Mouse (Mus musculus): ENCODE measurements around the gene Vipr1. TPM values are rescaled to one million over a fixed set of nuclear protein-coding genes. Genes with fewer than 3 reads are reported as not detected.

Vipr1 gene
- total and polyA plus RNA-seq, 3 experiments: 0.08 to 0.11 TPM; not detected in 1

DNA sequence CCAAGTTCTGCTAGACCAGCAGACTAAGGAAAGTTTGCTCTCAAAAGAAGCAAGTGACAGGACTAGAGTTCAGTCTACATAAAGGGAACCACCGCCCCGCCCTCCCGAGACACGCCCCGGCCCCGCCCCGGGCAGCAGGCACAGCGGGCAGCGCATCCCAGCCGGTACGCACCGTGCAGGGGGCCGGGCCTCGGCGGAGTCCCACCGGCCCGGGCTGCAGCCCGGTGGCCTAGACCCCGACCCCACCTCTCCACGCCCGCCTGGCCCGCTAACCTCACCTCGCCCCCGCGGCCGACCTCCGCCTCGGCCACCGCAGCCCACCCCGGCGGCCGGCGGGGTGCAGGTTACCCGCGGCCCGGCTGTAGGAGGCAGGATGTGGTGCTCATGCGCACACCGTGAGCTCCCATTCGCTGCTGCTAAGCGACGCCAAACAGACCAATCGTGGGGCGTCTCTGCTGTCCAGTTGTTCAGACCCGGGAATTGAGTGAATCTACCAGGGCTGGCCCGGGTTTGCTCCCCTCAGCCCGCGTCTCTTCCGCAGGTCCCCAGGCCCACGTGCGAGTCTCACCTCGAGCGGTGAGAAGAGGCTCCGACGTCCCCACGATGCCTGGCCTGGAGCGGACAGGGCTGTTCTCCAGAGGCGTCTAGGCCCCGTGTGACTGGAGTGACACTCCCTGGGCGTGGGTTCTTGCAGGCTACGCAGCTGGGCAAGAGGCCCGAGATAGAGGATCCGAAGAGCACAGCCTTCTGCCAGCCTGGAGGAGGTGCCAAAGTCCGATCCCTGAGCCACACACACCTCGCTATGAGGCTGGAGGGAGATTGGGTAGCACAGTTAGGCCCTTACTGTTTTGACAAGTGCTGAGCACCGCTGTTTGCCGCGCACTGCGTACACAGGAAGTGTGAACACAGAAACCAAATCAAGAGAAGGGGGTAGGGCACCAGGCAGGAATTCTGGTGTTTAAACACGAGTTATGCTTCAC, 62.4 kb downstream of the Vipr1 start, which contains the start of gene Sec22c:
Gene Sec22c, minus strand, starts transcription at position 845 of the 980 bp plus-strand sequence.
- no peaks in the 10 kb centered on the region for H3K27me3 ChIP-seq (replicated peaks)
- in situ Hi-C loops (cut with MboI; ENCODE audit: low pct_ligation_motif_present, low pct_unique_long_range_greater_than_20kb, low sequenced_read_pairs) (no loop called here), dilution Hi-C loops (cut with MboI; ENCODE audit: extremely low pct_ligation_motif_present, extremely low pct_unique_long_range_greater_than_20kb, low sequenced_read_pairs) (no loop called here)
- peak within 1 kb of the TSS; percentile 58 for H3K4me2 ChIP-seq (ENCODE audit: insufficient read depth, low read depth, poor library complexity, severe bottlenecking)
- peaks cover 9 to 26% of the 10 kb centered on the region in 2 experiments for H3K4me1 ChIP-seq (ENCODE audit: control insufficient read depth in 1 of 2, insufficient read depth in 2 of 2)
- no peaks in the 10 kb centered on the region for H3K79me2 ChIP-seq (replicated peaks; ENCODE audit: control insufficient read depth, extremely low read depth, insufficient read depth, poor library complexity, severe bottlenecking)
- peak within 1 kb of the TSS; percentile 49 for H3K27ac ChIP-seq (ENCODE audit: insufficient read depth, low read depth)
- peak within 1 kb of the TSS; percentile 15; the same call in 1 of the 2 replicates for H3K9ac ChIP-seq (ENCODE audit: insufficient read depth, low read depth)
- H3K4me3 ChIP-seq (replicated peaks in 1 of 3; ENCODE audit: low read depth in 2 of 3, low read length in 2 of 3, poor library complexity in 1 of 3): peak within 1 kb of the TSS; percentile 64 to 75 (median 73)
- TF ChIP-seq IRF4 (IDR thresholded peaks at IDR 0.05; ENCODE audit: low read depth, low read length): no peak
- TF ChIP-seq MAZ (IDR thresholded peaks at IDR 0.05; ENCODE audit: low read depth, low read length): no peak; the same call in 1 of the 2 replicates
- TF ChIP-seq MEF2A (IDR thresholded peaks at IDR 0.05; ENCODE audit: borderline replicate concordance, low read depth, low read length): 0 out of 2 replicates have a peak, but pooled peaks have one; percentile 9
- 0 out of 2 replicates have a peak, but pooled peaks have one; percentile 51 for TF ChIP-seq NELFE (IDR thresholded peaks at IDR 0.05; ENCODE audit: low read depth, low read length)
- peak; percentile 62; the same call in 1 of the 2 replicates for TF ChIP-seq MAX (IDR thresholded peaks at IDR 0.05; ENCODE audit: low read length)
- no peak for TF ChIP-seq E2F4 (IDR thresholded peaks at IDR 0.05; ENCODE audit: insufficient replicate concordance, low read depth, low read length)
- TF ChIP-seq HCFC1 (IDR thresholded peaks at IDR 0.05; ENCODE audit: low read depth, low read length): peak; percentile 24
- no peak for TF ChIP-seq RAD21 (IDR thresholded peaks at IDR 0.05; ENCODE audit: low read depth, low read length)
- TF ChIP-seq POLR2A (IDR thresholded peaks at IDR 0.05; ENCODE audit: low read depth, low read length): peak; percentile 65
- peak; percentile 90 for TF ChIP-seq SIN3A (IDR thresholded peaks at IDR 0.05; ENCODE audit: low read length)
- TF ChIP-seq ZKSCAN1 (IDR thresholded peaks at IDR 0.05; ENCODE audit: borderline replicate concordance, low read depth, low read length): no peak
- peak; percentile 64 for TF ChIP-seq ELF1 (IDR thresholded peaks at IDR 0.05; ENCODE audit: low read depth, low read length)
- no peak for TF ChIP-seq SMC3 (IDR thresholded peaks at IDR 0.05; ENCODE audit: low read depth, low read length)
- no peak for TF ChIP-seq CHD2 (IDR thresholded peaks at IDR 0.05; ENCODE audit: low read length)
- TF ChIP-seq TCF12 (IDR thresholded peaks at IDR 0.05; ENCODE audit: low read depth, low read length): peak; percentile 45
- peak; percentile 77 for TF ChIP-seq MXI1 (IDR thresholded peaks at IDR 0.05; ENCODE audit: low read depth, low read length)
- TF ChIP-seq MYC (IDR thresholded peaks at IDR 0.05; ENCODE audit: low read depth, low read length): no peak
- peak; percentile 90 for TF ChIP-seq NRF1 (IDR thresholded peaks at IDR 0.05; ENCODE audit: low read depth, low read length)
- no peak for TF ChIP-seq ZNF384 (IDR thresholded peaks at IDR 0.05; ENCODE audit: low read depth, low read length)
- TF ChIP-seq CTCF (conservative IDR thresholded peaks at IDR 0.05 in 1 of 2, IDR thresholded peaks at IDR 0.05 in 1 of 2; ENCODE audit: low read depth in 2 of 2, low read length in 2 of 2): no peak
- TF ChIP-seq GABPA (IDR thresholded peaks at IDR 0.05; ENCODE audit: insufficient replicate concordance, low read depth, low read length): no peak
- 0 out of 2 replicates have a peak, but pooled peaks have one; percentile 20 for TF ChIP-seq TBP (conservative IDR thresholded peaks at IDR 0.05; ENCODE audit: low read depth, low read length)
- TF ChIP-seq KAT2A (IDR thresholded peaks at IDR 0.05; ENCODE audit: insufficient replicate concordance, low read length): no peak
- TF ChIP-seq ZMIZ1 (IDR thresholded peaks at IDR 0.05; ENCODE audit: low read depth, low read length): no peak
- H3K9me3 ChIP-seq (replicated peaks; ENCODE audit: low read length): no peaks in the 10 kb centered on the region
- peak; percentile 89 for DNase-seq (ENCODE audit: extremely low read depth)
- peaks cover 0 to 2% of the 10 kb centered on the region in 2 experiments for H3K36me3 ChIP-seq (replicated peaks in 1 of 2; ENCODE audit: control insufficient read depth in 1 of 2, insufficient read depth in 1 of 2, low read length in 1 of 2)
